Mouse (Mus musculus): ENCODE data around the gene Itpr2.
"Not testable (repeated sequence)": the region's sequence is repeated elsewhere in the genome, so short reads cannot be mapped to it uniquely, and the experiment has no call there.

Gene Itpr2

DNA sequence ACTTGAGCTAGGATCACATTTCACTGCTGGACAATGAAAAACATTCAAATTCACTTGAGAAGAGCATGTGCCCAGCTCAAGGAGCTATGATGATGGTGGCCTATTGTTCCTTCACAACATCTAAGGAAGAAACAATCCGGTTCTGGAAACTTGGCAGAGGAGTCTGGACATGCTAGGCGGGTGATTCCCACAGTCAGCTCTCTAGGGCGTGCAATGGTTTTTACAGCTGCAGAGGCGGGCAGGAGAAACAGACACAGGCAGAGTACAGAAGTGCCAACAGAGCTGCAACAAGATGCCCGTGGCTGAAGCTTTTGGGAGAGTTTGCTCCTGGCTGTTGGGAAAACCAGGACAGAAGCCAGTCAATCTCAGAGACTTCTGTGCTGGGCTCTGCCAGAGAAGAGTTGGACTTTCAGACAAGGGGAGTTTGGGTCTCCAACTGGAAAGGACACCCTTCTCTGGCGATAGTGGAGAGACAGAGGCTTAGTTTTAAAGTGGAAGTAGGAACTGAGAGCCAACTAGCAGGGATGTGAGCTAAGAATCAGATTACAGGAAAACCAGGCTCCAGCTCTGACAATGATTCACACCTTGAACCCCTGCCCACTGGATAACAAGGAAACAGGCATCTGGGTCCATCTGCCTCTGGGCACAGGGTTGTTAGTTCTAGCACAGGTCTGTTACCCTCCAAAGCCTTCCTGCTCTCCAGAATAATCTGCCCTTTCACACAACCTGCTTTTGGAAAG is 28.6 kb downstream of the Itpr2 start:
- intact Hi-C loops (cut with DNase I), result no loop called here

DNA sequence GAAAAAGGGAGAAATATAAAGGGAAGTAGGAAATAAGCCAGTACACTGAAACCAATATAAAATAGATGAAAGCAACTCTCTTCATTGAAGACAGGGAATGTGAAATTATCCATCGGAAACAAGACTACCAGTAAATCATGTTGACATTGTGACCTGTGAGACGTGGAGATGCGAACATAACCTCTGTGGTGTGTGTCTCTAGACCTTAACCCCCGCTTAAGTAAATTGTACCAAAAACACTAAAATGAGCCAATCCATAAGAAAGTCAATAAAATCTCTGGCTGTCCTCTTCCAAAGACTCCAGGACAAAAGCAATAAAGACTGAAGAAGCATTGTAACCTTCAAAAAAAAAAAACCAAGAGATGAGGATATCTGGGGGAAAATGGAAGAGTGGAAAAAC is 31.6 kb downstream of the Itpr2 start:
- intact Hi-C loops (cut with DNase I), result no loop called here

DNA sequence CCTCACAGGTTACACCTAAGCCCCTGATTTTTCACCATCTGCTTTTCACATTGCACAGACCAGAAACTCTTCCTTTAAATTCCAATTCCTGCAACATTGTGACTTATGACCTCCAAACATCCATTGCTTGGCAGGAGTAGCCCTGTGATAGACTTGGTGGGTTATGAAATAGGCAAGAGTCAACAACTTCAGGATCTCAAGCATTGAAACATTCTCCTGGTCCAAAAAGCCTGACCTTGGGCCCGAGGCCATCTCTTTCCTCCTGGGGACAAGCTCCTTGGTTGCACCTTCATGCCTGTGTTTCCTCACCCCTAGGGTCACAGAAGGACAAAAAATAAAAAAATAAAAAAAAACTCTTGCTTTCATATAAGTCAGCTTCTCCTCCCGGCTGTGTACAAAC is 32.1 kb downstream of the Itpr2 start:
- intact Hi-C loops (cut with DNase I), result no loop called here

DNA sequence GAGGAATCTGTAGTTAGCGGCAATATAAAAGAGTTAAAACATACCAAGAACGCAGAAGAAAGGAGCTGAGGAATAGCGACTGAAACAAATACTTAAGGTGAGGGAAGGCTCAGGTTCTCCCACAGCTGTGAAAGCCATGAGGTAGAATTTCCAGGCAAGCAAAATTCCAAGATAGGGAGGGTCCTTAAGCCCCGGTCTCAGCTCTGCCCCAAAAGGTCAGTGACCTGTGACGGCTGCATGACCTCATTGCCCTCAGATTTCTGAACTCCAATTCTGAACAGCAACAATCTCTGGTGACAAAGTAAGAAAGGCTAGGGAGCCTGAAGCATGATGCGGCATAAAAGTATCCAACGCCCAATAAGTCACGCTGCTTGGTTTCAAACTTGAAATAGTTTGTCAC is 33.7 kb downstream of the Itpr2 start:
- intact Hi-C loops (cut with DNase I), result no loop called here

DNA sequence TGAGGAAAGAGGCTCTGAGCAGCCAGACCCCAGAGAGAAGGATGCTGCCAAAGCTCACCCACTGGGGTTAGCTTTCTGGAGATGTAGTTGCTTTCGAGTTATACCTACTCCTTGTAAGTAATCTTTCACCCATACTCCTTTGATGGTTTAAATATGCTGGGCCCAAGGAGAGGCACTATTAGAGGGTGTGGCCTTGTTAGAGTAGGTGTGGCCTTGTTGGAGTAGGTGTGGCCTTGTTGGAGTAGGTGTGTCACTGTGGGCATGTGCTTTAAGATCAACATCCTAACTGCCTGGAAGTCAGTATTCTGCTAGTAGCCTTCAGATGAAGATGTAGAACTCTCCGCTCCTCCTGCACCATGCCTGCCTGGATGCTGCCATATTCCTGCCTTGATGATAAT is 37.4 kb downstream of the Itpr2 start:
- intact Hi-C loops (cut with DNase I), result not testable (repeated sequence)

DNA sequence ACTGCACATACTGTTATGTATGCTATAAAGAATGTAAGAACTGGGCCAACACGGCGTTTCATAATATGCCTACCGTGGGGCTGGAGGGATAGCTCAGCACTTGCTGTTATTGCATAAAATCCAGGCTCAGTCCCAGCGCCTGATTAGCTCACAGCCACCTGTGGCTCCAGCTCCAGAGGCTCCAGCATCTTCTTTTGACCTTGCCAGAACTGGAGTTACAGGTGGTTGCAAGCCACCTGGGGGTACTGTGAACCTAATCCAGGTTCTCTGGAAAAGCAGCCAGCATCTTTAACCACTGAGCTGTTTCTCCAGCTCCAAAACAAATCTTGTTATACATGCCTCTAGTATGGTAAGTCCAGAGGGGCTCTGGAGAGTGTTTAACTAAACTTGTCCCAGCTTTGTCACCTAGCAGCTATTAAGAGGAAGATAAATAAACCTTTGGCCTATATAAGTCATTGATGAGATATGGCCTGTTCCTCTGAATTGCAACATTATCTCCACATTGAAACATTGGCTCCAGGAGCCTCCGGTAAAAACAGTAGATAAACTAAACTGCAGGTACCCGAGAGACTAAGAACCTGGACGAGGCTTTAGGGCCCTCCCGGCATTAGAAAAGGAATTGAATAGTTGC is 37.9 kb downstream of the Itpr2 start:
- intact Hi-C loops (cut with DNase I), result no loop called here

DNA sequence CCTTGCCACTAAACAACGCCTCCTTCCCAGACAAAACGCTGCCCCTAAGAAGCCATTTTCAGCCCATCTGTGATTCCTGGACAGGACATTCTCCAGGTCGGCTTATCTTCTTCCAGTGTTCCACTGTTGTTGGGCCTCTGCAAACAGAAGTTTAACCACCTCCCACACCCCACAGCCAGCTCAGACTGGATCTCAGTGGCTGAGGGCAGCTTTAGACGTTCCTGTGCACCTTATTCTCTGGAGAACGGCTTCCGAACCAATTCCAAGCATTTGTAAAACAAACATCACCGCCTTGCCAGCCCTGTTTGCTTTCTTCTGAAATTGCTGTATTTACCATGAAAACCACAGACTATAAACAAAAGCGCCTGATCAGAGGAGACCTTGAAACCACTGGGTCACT is 41.1 kb downstream of the Itpr2 start:
- intact Hi-C loops (cut with DNase I), result no loop called here

DNA sequence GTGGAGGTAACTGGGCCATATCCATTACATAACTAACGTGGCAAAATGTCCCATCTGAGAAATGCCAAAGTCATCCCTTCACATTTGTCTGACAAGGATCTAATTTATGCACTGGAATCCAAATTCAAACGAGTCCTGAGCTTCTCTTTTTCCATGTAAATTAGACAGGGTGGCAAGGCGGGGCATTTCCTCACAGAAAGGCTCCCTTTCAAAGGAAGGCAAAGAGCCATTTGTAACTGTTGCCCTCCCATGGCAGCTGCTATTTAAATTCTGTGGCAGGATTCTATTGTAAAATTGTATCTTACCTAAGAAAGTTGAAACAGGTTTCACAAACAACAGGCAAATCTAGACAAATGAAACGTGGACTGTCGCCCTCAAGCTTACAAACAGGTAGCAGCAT is 43.6 kb downstream of the Itpr2 start:
- intact Hi-C loops (cut with DNase I), result no loop called here

DNA sequence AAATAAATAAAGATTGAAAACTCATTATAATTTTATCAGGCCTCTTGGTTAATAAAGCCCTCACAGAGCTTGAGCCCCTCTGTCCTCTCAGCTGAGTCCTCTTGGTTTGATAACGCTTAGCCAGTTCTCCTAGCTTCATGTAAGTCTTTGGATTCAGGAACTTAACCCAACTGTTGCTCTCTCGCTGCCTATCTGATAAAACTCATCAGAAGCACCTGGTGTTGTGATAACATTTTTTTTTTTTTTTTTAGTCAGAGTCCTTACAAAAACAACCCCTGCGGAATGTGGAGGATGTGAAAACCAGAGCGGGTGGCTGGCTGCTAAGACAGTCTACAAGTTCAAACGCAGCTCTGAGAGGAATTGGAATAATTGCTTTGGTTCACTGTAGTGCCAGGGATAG is 45.3 kb downstream of the Itpr2 start:
- intact Hi-C loops (cut with DNase I), result no loop called here

DNA sequence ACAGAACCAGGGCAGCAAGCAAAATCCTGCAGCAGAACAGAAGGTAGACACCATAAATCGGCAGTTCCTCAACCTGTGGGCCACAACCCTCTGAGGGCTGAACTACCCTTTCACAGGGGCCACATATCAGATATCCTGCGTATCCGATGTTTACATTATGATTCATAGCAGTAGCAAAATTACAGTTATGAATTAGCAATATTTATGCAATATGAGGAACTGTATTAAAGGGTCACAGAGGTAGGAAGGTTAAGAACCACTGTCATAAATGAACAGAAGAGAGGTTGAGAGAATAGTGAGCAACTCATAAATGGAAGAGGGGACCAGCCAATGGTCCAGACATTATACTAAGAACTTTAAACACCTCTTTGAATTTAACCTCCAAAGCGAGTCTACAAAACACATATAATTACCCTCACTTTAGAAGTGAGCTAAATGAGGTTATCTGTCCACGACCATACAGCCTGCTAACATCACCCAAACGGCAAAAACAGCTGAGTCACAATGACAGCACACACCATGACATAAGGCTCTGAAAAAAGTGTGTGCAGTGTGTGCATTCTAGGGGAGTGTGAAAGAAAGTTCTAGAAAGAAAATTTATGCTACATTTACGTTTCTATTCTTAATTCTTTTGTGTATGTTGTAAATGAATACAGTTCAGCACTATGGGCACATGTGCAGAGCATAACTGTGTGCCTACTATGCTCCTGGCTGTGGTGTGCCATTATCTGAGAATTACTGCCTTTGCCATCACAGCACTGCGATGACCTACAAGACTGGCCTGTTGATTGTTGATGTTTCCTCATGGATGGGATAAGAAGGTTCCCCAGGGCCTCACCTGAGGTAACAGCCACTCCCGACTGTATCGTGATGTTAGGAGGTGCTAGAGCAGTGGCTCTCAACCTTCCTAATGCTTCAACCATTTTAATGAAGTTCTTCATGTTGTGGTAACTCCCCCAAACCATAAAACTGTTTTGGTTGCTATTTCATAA is 47.2 kb downstream of the Itpr2 start:
- intact Hi-C loops (cut with DNase I), result no loop called here

DNA sequence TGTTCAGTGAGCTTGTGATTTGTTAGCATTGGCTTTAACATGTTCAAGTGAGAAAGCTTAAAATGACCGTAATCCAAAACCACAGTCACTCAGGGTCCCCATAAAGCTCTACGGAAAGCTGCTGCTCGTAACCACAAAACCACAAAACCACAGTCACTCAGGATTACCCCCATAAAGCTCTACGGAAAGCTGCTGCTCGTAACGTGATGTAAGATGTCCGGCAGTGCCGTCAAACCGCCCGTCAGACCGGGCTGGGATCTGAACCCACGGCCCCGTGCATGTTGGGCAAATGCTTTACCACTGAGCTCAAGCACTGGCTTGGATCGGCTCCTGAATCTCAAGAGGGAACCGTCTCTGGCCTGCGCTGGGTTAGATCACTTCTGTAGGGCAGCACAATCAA is 49.5 kb downstream of the Itpr2 start:
- intact Hi-C loops (cut with DNase I), result no loop called here

DNA sequence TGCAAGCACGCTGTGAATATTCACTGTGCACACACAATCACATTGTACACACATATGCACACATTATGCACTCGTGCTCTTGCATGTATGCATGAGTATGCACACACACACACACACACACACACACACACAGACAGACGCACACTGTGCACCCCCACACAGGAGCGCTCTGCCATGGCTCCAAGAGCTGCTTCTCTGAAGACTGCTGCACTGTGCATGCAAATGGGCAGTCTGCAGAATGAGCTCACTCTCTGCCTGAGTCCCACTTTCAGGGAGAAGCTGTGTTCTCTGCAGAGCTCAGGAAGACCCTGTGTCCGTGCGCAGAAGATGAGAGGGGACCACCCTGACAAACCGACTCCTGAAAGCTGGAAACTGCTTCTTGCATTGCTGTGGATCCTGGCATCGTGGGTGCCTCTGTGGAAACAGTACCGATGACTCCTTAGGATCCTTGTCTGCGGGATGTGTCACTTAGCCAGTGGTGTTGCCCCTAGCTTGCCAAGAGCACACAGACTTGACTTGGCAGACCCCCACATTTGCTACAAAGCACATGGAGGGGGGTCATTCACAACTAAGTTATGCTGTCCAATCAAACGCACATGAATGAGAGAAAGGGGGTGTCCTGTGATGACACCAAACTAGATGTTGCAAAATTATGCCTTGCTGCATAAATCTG is 55.9 kb downstream of the Itpr2 start:
- intact Hi-C loops (cut with DNase I), result no loop called here

DNA sequence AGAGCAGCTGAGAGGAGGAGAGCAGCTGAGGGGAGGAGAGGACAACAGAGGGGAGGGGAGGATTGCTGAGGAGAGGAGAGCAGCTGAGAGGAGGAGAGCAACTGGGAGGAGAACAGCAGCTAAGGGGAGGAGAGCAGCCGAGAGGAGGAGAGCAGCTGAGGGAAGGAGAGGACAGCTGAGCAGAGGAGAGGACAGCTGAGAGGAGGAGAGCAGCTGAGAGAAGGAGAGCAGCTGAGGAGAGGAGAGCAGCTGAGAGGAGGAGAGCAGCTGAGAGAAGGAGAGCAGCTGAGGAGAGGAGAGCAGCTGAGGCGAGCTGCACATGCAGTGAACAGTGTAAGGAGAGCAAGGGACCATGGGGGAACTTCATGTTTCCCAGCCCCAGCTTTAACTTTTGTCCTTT is 62.2 kb downstream of the Itpr2 start:
- intact Hi-C loops (cut with DNase I), result no loop called here

DNA sequence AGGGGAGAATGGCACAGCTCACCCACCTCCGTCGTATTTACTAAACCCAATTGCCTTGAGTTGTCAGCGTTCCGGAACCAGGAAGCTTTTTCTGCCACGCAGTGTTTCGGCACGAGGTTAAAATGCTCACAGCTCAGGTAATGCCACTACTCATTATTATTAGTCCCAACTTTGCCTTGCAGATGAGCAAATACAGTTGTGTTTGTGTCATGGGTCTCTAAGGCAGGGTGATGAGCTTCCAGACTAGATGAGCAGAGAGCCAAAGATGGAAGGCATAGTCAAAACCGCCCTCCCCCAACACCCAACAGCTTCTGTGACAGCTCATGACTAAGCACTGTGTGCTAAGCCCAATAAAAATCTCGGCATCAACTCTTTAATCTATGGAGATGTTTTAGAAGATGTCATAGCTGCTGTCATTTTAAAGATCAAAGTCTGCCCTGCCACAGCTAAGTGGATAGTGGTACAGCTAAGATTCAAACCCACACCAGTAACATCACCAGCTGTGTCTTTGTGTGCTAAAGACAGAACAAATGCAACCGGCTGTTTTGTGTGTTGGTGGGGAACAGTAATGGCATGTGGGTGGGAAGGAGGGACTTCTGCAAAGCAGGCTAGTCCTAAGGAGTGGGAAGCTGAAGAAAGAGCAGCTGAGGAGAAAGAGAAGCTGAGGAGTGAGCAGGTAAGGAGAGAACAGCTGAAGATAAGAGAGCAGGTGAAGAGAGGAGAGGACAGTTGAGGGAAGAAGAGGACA is 62.8 kb downstream of the Itpr2 start:
- intact Hi-C loops (cut with DNase I), result no loop called here

DNA sequence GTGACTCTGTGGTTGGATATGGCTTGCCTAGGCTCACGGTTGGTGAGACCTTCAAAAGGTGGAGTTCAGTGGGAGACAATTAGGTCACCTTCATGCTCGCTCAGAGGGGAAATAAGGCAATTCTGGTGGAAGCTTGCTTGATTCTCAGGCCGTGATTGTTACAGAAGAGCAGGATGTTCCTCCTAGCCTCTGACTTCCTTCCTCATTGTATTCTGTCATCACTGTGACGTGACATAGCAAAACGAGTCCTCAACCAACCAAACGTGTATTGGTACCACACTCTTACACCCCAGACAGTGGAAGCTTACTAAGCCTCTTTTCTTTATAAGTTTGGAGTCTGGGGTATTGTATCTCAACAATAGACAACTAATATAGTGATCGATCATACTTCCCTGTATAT is 64.0 kb downstream of the Itpr2 start:
- intact Hi-C loops (cut with DNase I), result no loop called here

DNA sequence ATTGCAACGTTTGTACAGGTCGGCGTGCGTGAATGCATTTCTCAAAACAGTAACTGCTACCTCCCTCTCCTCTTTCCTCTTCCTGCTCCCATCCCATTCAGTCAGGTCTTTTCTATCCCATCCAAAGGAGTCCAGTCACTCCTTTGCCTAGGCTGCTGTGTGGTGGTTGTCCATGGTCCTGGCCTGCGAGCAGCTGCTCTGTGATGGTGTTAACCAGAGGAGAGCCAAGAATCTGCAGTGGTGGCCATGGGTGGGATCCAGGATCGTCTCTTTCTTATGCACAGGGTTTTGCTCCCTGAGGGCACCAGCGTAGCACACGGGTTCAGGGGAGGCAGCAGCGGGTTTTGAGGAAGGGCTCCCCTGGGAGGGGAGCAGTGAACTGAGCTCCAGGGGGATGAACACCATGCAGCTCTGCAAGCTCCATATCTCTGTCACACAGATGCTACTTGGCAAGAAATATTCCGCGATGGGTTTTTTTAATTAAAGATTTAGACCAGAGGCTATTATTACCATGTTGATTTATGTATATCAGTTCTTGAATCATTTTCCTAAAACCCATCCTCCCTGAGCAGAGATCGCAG is 65.0 kb downstream of the Itpr2 start:
- intact Hi-C loops (cut with DNase I), result no loop called here

DNA sequence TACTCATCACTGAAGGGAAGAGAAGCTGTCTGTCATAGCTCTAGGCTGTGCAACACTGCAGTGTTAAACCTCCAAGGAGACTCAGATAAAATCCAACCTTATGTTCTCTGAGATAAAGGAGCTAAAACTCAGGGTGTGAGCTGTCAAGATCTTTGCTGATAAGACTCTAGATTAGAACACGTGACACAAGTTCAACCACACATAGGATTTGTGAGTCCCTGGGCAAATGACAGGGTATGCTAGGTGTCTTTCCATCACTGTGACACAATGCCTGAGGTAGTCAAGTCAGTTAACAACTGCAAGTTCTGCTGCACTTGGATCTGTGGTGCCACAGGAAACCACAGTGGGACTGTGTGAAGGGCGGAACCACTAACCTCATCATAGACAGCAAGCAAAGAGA is 67.8 kb downstream of the Itpr2 start:
- intact Hi-C loops (cut with DNase I), result no loop called here

DNA sequence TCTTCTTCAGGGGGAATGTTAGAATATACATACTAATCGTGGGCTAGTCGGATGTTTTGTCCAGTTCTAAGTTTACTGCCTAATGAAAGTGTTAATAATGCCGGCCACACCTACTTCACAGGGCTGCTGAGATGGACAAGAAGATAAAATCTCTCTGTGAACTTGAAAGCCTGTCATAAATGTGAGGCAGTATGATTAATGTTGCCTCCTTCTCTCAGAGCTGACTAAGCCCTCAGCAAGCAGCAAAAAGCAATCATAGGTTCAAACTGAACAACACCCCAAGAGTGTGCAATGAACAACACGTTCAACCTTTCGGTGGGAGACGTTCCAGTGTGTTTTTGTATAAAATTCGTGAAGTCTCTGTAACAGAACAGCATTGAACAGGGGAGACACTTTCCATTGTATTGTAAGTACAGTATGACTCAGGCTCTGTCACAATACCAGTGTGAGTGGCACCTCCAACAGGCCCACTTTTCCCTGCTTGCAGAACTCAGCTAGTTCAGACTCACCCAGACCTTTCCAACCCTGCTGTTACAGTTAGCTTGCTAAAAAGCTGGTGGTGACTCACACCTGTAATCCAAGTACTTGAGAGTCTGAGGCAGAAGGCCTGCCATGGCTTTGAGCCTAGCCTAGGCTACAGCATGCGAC is 69.7 kb downstream of the Itpr2 start:
- intact Hi-C loops (cut with DNase I), result no loop called here

DNA sequence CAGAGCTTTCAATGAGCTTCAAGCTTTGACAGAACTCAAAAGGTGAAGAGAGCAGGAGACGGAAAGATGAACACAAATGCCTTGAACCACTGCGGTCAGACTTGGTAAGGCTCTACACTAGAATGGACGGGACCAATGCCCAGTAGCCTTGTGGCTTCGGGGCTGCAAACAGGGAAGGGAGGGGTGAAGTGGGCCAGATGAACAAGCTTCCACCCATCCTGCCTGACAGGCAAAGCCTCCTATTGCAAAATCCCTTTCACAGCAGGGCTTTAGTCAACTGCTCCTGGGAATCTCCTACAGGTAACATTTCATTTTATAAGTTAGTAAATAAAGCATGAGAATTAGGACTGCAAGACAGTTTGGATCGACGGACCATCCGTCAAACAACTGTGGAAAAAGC is 70.2 kb downstream of the Itpr2 start:
- intact Hi-C loops (cut with DNase I), result no loop called here

Data from adrenal gland (tissue).